Mouse (Mus musculus): Measurements from ENCODE around the gene Agbl5. TPM values are rescaled to one million over a fixed set of nuclear protein-coding genes. Genes with fewer than 3 reads are reported as not detected.

Gene Agbl5
- 31.2 and 48.5 TPM in 2 replicates for total RNA-seq (2014; fragmentation: Nextera tagmentation)
- total RNA-seq (2017) = 9.9 and 13.0 TPM in 2 replicates
- 65.8 and 85.9 TPM in 2 replicates for polyA plus RNA-seq (2012)

- DNase-seq (ENCODE audit: low spot score) = peak; percentile 99
- H3K9me3 ChIP-seq (replicated peaks) = no peaks in the 10 kb centered on the region
- H3K4me1 ChIP-seq (ENCODE audit: insufficient read depth, low read depth, low read length) = peaks cover 43% of the 10 kb centered on the region
- H3K4me3 ChIP-seq (ENCODE audit: low read depth, low read length) = peak within 1 kb of the TSS; percentile 85
- no peaks in the 10 kb centered on the region for H3K27me3 ChIP-seq (ENCODE audit: insufficient read depth, low read length)
- TF ChIP-seq POLR2AphosphoS5 (IDR thresholded peaks at IDR 0.05; ENCODE audit: insufficient replicate concordance, low read depth, low read length) (peak; percentile 70; the same call in 1 of the 2 replicates), TAL1 (conservative IDR thresholded peaks at IDR 0.05; ENCODE audit: low read depth, low read length) (no peak), GATA1 (IDR thresholded peaks at IDR 0.05; ENCODE audit: borderline replicate concordance, low read length) (no peak)
- peaks cover 36% of the 10 kb centered on the region for H3K36me3 ChIP-seq (replicated peaks)
- ATAC-seq (ENCODE audit: extremely low read depth, insufficient number of reproducible peaks, low FRiP score, poor library complexity, severe bottlenecking) = peak; percentile 48
Observed at GRCm38 (mm10) chr5:30888337-30889087, at the start of gene Agbl5. Gene Agbl5 (plus strand): TSS chr5:30888694.

DNA sequence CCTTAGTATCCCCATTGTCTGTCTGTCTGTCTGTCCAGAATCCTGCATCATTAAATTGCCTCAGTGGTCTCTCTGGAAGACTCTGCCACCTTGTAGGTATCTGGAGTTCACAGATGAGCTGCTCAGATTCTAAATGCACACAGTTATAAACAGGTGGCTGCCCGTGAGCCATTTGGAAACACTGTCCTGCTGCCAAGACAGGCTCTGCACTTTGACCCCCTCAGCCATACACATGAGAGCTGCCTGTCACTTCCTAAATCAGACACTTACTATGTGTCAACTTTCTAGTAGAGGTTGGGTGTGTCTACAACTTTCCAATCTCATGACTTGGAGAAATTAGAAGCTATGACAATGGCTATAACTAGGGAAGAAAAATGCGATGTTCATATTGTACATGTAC, 48.8 kb upstream of the Agbl5 start:
- H3K36me3 ChIP-seq (replicated peaks) = no peaks in the 10 kb centered on the region
- H3K9me3 ChIP-seq (replicated peaks) = no peaks in the 10 kb centered on the region
- no peak for ATAC-seq (ENCODE audit: extremely low read depth, insufficient number of reproducible peaks, low FRiP score, poor library complexity, severe bottlenecking)
- peaks cover 3% of the 10 kb centered on the region; the same call in 1 of the 2 replicates for H3K27me3 ChIP-seq (ENCODE audit: insufficient read depth, low read length)
- no peak for TF ChIP-seq GATA2 (IDR thresholded peaks at IDR 0.05; ENCODE audit: borderline replicate concordance, low read depth, low read length)
- no peak for TF ChIP-seq GATA1 (IDR thresholded peaks at IDR 0.05; ENCODE audit: borderline replicate concordance, low read length)
- no peak for TF ChIP-seq POLR2AphosphoS5 (IDR thresholded peaks at IDR 0.05; ENCODE audit: insufficient replicate concordance, low read depth, low read length)
- no peak for TF ChIP-seq TAL1 (conservative IDR thresholded peaks at IDR 0.05; ENCODE audit: low read depth, low read length)
- TF ChIP-seq CTCF (IDR thresholded peaks at IDR 0.05; ENCODE audit: low read depth, low read length) = no peak
- no peak for DNase-seq (ENCODE audit: low spot score)
- no peak overlapping the region for H3K4me3 ChIP-seq (ENCODE audit: low read depth, low read length)
- H3K4me1 ChIP-seq (ENCODE audit: insufficient read depth, low read depth, low read length) = no peaks in the 10 kb centered on the region

- H3K36me3 ChIP-seq (replicated peaks) = no peaks in the 10 kb centered on the region
- TF ChIP-seq GATA2 (IDR thresholded peaks at IDR 0.05; ENCODE audit: borderline replicate concordance, low read depth, low read length) (no peak), CTCF (IDR thresholded peaks at IDR 0.05; ENCODE audit: low read depth, low read length) (no peak), POLR2AphosphoS5 (IDR thresholded peaks at IDR 0.05; ENCODE audit: insufficient replicate concordance, low read depth, low read length) (no peak), GATA1 (IDR thresholded peaks at IDR 0.05; ENCODE audit: borderline replicate concordance, low read length) (no peak), TAL1 (conservative IDR thresholded peaks at IDR 0.05; ENCODE audit: low read depth, low read length) (no peak)
- DNase-seq (ENCODE audit: low spot score) (no peak), ATAC-seq (ENCODE audit: extremely low read depth, insufficient number of reproducible peaks, low FRiP score, poor library complexity, severe bottlenecking) (no peak)
- H3K27me3 ChIP-seq (ENCODE audit: insufficient read depth, low read length) = 0 out of 2 replicates have a peak, but pooled peaks cover 4% of the 10 kb centered on the region
- H3K4me3 ChIP-seq (ENCODE audit: low read depth, low read length) = no peak overlapping the region
- no peaks in the 10 kb centered on the region for H3K4me1 ChIP-seq (ENCODE audit: insufficient read depth, low read depth, low read length)
- no peaks in the 10 kb centered on the region for H3K9me3 ChIP-seq (replicated peaks)
Observed at GRCm38 (mm10) chr5:30841896-30842295, 46.6 kb upstream of the Agbl5 start.

DNA sequence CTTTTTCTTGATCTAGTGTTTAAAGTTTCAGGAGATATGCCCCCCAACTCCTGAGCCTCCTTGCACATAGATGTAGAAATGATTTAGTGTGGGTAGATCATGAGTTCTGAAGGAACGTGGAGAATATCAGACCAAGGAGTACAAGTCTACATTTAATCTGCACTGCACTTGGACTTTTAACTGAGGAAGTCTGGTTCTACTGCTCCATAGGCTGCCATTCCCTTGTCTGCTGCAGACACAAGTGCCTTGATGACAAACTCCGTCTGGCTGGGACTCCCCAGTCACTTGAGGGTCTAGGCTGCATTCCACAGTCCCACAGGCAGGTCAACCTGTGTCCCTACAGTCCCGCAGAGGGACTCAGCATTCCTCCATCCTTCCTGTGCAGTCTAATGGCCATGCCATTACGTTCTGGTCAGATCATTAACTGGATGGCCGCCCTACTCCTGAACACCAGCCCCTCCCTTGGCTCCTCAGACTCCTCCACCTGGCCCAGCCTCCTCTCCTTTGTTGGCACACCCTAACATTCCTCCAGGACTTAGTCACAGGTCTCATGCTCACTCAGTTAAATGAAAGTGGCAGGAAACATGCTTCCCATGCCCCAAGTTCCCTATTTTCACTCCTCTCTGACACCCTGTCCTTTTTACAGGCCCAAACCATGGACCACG, 38.5 kb upstream of the Agbl5 start:
- Histone ChIP-seq H3K4me1 (ENCODE audit: insufficient read depth, low read depth, low read length) (peaks cover 3% of the 10 kb centered on the region; the same call in 1 of the 2 replicates), H3K9me3 (replicated peaks) (no peaks in the 10 kb centered on the region), H3K27me3 (ENCODE audit: insufficient read depth, low read length) (peaks cover 43% of the 10 kb centered on the region), H3K4me3 (ENCODE audit: low read depth, low read length) (no peak overlapping the region), H3K36me3 (replicated peaks) (no peaks in the 10 kb centered on the region)
- ATAC-seq (ENCODE audit: extremely low read depth, insufficient number of reproducible peaks, low FRiP score, poor library complexity, severe bottlenecking) (no peak), DNase-seq (ENCODE audit: low spot score) (no peak)
- no peak for TF ChIP-seq POLR2AphosphoS5 (IDR thresholded peaks at IDR 0.05; ENCODE audit: insufficient replicate concordance, low read depth, low read length)
- TF ChIP-seq GATA1 (IDR thresholded peaks at IDR 0.05; ENCODE audit: borderline replicate concordance, low read length) = no peak
- no peak for TF ChIP-seq CTCF (IDR thresholded peaks at IDR 0.05; ENCODE audit: low read depth, low read length)
- TF ChIP-seq TAL1 (conservative IDR thresholded peaks at IDR 0.05; ENCODE audit: low read depth, low read length) = no peak
- TF ChIP-seq GATA2 (IDR thresholded peaks at IDR 0.05; ENCODE audit: borderline replicate concordance, low read depth, low read length) = no peak

GRCm38 (mm10) chr5:30850556-30850925, 38.0 kb upstream of the Agbl5 start:
- TF ChIP-seq GATA1 (IDR thresholded peaks at IDR 0.05; ENCODE audit: borderline replicate concordance, low read length) (no peak), CTCF (IDR thresholded peaks at IDR 0.05; ENCODE audit: low read depth, low read length) (no peak), GATA2 (IDR thresholded peaks at IDR 0.05; ENCODE audit: borderline replicate concordance, low read depth, low read length) (no peak), POLR2AphosphoS5 (IDR thresholded peaks at IDR 0.05; ENCODE audit: insufficient replicate concordance, low read depth, low read length) (no peak), TAL1 (conservative IDR thresholded peaks at IDR 0.05; ENCODE audit: low read depth, low read length) (no peak)
- no peaks in the 10 kb centered on the region for H3K36me3 ChIP-seq (replicated peaks)
- no peak overlapping the region for H3K4me3 ChIP-seq (ENCODE audit: low read depth, low read length)
- ATAC-seq (ENCODE audit: extremely low read depth, insufficient number of reproducible peaks, low FRiP score, poor library complexity, severe bottlenecking) (no peak), DNase-seq (ENCODE audit: low spot score) (no peak)
- H3K4me1 ChIP-seq (ENCODE audit: insufficient read depth, low read depth, low read length) = peaks cover 3% of the 10 kb centered on the region; the same call in 1 of the 2 replicates
- H3K9me3 ChIP-seq (replicated peaks) = no peaks in the 10 kb centered on the region
- peaks cover 48% of the 10 kb centered on the region for H3K27me3 ChIP-seq (ENCODE audit: insufficient read depth, low read length)

GRCm38 (mm10) chr5:30853522-30853921, 35.0 kb upstream of the Agbl5 start:
- TF ChIP-seq CTCF (IDR thresholded peaks at IDR 0.05; ENCODE audit: low read depth, low read length) = no peak
- TF ChIP-seq TAL1 (conservative IDR thresholded peaks at IDR 0.05; ENCODE audit: low read depth, low read length) = no peak
- TF ChIP-seq POLR2AphosphoS5 (IDR thresholded peaks at IDR 0.05; ENCODE audit: insufficient replicate concordance, low read depth, low read length) = no peak
- no peak for TF ChIP-seq GATA1 (IDR thresholded peaks at IDR 0.05; ENCODE audit: borderline replicate concordance, low read length)
- TF ChIP-seq GATA2 (IDR thresholded peaks at IDR 0.05; ENCODE audit: borderline replicate concordance, low read depth, low read length) = no peak
- Histone ChIP-seq H3K36me3 (replicated peaks) (no peaks in the 10 kb centered on the region), H3K27me3 (ENCODE audit: insufficient read depth, low read length) (peaks cover 62% of the 10 kb centered on the region), H3K4me1 (ENCODE audit: insufficient read depth, low read depth, low read length) (peaks cover 3% of the 10 kb centered on the region; the same call in 1 of the 2 replicates), H3K9me3 (replicated peaks) (no peaks in the 10 kb centered on the region), H3K4me3 (ENCODE audit: low read depth, low read length) (no peak overlapping the region)
- no peak for ATAC-seq (ENCODE audit: extremely low read depth, insufficient number of reproducible peaks, low FRiP score, poor library complexity, severe bottlenecking)
- DNase-seq (ENCODE audit: low spot score) = no peak

Measured in G1E (cell line).